Mouse (Mus musculus): ENCODE data around the gene Trim30b.

DNA sequence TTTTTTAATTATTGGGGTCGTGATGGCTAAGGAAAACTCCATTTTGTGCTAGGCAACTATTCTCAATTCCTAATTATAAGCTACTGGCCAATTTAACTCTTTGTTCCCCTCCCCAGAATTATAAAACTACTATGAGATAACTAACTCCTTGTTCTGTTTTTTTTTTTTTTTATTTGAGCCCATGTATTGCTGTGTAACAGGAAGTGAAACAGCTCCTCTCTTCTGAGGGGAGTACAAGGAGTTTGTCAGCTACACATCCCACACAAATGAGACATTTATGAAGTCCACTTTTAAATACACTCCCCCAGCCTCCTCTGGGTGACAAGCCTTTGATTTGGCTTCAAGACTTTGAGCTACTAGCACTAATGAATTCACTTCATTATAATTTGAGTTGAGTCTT lies 28.8 kb upstream of the Trim30b start:
- no peak for TF ChIP-seq GATA1 (IDR thresholded peaks at IDR 0.05; ENCODE audit: borderline replicate concordance, low read length)
- no peak for TF ChIP-seq CTCF (IDR thresholded peaks at IDR 0.05; ENCODE audit: low read depth, low read length)

Measured in G1E (cell line).